Mouse (Mus musculus): ENCODE measurements around the gene Polr2f. TPM values are rescaled to one million over a fixed set of nuclear protein-coding genes. Genes with fewer than 3 reads are reported as not detected.

The Polr2f gene
- polyA plus RNA-seq, 1 experiment from 2014 or later = 414 TPM

- peak overlapping the region; percentile 89 for H3K4me3 ChIP-seq
- H3K27ac ChIP-seq (replicated peaks) = peak overlapping the region; percentile 87
- no peaks in the 10 kb centered on the region for H3K9me3 ChIP-seq
- H3K27me3 ChIP-seq (replicated peaks; ENCODE audit: low read depth, poor library complexity, severe bottlenecking) = no peaks in the 10 kb centered on the region
- 1% methylated on average over 7 of the region's 7 CpGs for WGBS
- H3K4me1 ChIP-seq = peaks cover 19% of the 10 kb centered on the region
- DNase-seq (ENCODE audit: low spot score) = no peak
- H3K36me3 ChIP-seq (replicated peaks) = peaks cover 33% of the 10 kb centered on the region
These were observed 733 bp downstream of the Polr2f start for GRCm38 (mm10) chr15:79141566-79141917.

- Histone ChIP-seq H3K27ac (replicated peaks) (no peak overlapping the region), H3K4me3 (no peak overlapping the region), H3K27me3 (replicated peaks; ENCODE audit: low read depth, poor library complexity, severe bottlenecking) (no peaks in the 10 kb centered on the region), H3K36me3 (replicated peaks) (peaks cover 51% of the 10 kb centered on the region), H3K9me3 (no peaks in the 10 kb centered on the region), H3K4me1 (peaks cover 19% of the 10 kb centered on the region)
- 89% methylated on average over 12 of the region's 12 CpGs for WGBS
- no peak for DNase-seq (ENCODE audit: low spot score)
These were observed 2.5 kb downstream of the Polr2f start for GRCm38 (mm10) chr15:79143316-79143715.

GRCm38 (mm10) chr15:79144021-79144420 is 3.2 kb downstream of the Polr2f start:
- Histone ChIP-seq H3K27ac (replicated peaks) (no peak overlapping the region), H3K9me3 (no peaks in the 10 kb centered on the region), H3K27me3 (replicated peaks; ENCODE audit: low read depth, poor library complexity, severe bottlenecking) (no peaks in the 10 kb centered on the region), H3K4me3 (no peak overlapping the region), H3K4me1 (peaks cover 21% of the 10 kb centered on the region), H3K36me3 (replicated peaks) (peaks cover 58% of the 10 kb centered on the region)
- DNase-seq (ENCODE audit: low spot score) = no peak
- 93% methylated on average over 8 of the region's 8 CpGs for WGBS

GRCm38 (mm10) chr15:79145522-79145921 is 4.7 kb downstream of the Polr2f start:
- Histone ChIP-seq H3K36me3 (replicated peaks) (peaks cover 70% of the 10 kb centered on the region), H3K9me3 (no peaks in the 10 kb centered on the region)
- no peak for DNase-seq (ENCODE audit: low spot score)

GRCm38 (mm10) chr15:79148533-79148932 is 7.7 kb downstream of the Polr2f start:
- Histone ChIP-seq H3K4me3 (no peak overlapping the region), H3K36me3 (replicated peaks) (peaks cover 95% of the 10 kb centered on the region), H3K4me1 (peaks cover 29% of the 10 kb centered on the region), H3K27ac (replicated peaks) (no peak overlapping the region), H3K9me3 (no peaks in the 10 kb centered on the region), H3K27me3 (replicated peaks; ENCODE audit: low read depth, poor library complexity, severe bottlenecking) (no peaks in the 10 kb centered on the region)
- peak; percentile 88 for DNase-seq (ENCODE audit: low spot score)
- 55% methylated on average over 7 of the region's 7 CpGs for WGBS

More at GRCm38 (mm10) chr15:79145522-79145921, 4.7 kb downstream of the Polr2f start:
- no peak overlapping the region for H3K4me3 ChIP-seq
- no peaks in the 10 kb centered on the region for H3K27me3 ChIP-seq (replicated peaks; ENCODE audit: low read depth, poor library complexity, severe bottlenecking)
- peaks cover 19% of the 10 kb centered on the region for H3K4me1 ChIP-seq
- WGBS = 90% methylated on average over 7 of the region's 7 CpGs
- no peak overlapping the region for H3K27ac ChIP-seq (replicated peaks)

- H3K36me3 ChIP-seq (replicated peaks) = peaks cover 62% of the 10 kb centered on the region
- H3K4me1 ChIP-seq = peaks cover 54% of the 10 kb centered on the region
- peak; percentile 69 for DNase-seq (ENCODE audit: low spot score)
These were observed 11.1 kb downstream of the Polr2f start for GRCm38 (mm10) chr15:79151881-79152280.

GRCm38 (mm10) chr15:79152709-79153108 is 11.9 kb downstream of the Polr2f start:
- Histone ChIP-seq H3K9me3 (no peaks in the 10 kb centered on the region), H3K27me3 (replicated peaks; ENCODE audit: low read depth, poor library complexity, severe bottlenecking) (no peaks in the 10 kb centered on the region), H3K4me1 (peaks cover 54% of the 10 kb centered on the region), H3K27ac (replicated peaks) (peak overlapping the region; percentile 78), H3K4me3 (no peak overlapping the region), H3K36me3 (replicated peaks) (peaks cover 53% of the 10 kb centered on the region)
- no peak for DNase-seq (ENCODE audit: low spot score)
- WGBS = 32% methylated on average over 6 of the region's 6 CpGs

More at GRCm38 (mm10) chr15:79151881-79152280, 11.1 kb downstream of the Polr2f start:
- Histone ChIP-seq H3K9me3 (no peaks in the 10 kb centered on the region), H3K4me3 (peak overlapping the region; percentile 1; the same call in 1 of the 2 replicates), H3K27me3 (replicated peaks; ENCODE audit: low read depth, poor library complexity, severe bottlenecking) (no peaks in the 10 kb centered on the region), H3K27ac (replicated peaks) (peak overlapping the region; percentile 78)
- WGBS = 35% methylated on average over 8 of the region's 8 CpGs

- 29% methylated on average over 3 of the region's 3 CpGs for WGBS
- Histone ChIP-seq H3K4me1 (peaks cover 57% of the 10 kb centered on the region), H3K36me3 (replicated peaks) (peaks cover 28% of the 10 kb centered on the region), H3K4me3 (peak overlapping the region; percentile 3; the same call in 1 of the 2 replicates), H3K27me3 (replicated peaks; ENCODE audit: low read depth, poor library complexity, severe bottlenecking) (peaks cover 17% of the 10 kb centered on the region), H3K9me3 (no peaks in the 10 kb centered on the region), H3K27ac (replicated peaks) (peak overlapping the region; percentile 72)
- DNase-seq (ENCODE audit: low spot score) = no peak
These were observed 14.8 kb downstream of the Polr2f start for GRCm38 (mm10) chr15:79155572-79155971.

- no peak for DNase-seq (ENCODE audit: low spot score)
- Histone ChIP-seq H3K27me3 (replicated peaks; ENCODE audit: low read depth, poor library complexity, severe bottlenecking) (peaks cover 84% of the 10 kb centered on the region), H3K36me3 (replicated peaks) (no peaks in the 10 kb centered on the region), H3K4me3 (peak overlapping the region; percentile 49), H3K9me3 (no peaks in the 10 kb centered on the region), H3K27ac (replicated peaks) (no peak overlapping the region; the same call in 1 of the 2 replicates), H3K4me1 (peaks cover 61% of the 10 kb centered on the region)
- 54% methylated on average over 7 of the region's 7 CpGs for WGBS
These were observed 21.5 kb downstream of the Polr2f start for GRCm38 (mm10) chr15:79162301-79162700.

GRCm38 (mm10) chr15:79162822-79163221 is 22.0 kb downstream of the Polr2f start:
- no peaks in the 10 kb centered on the region for H3K36me3 ChIP-seq (replicated peaks)
- no peak for DNase-seq (ENCODE audit: low spot score)
- WGBS = 33% methylated on average over 14 of the region's 14 CpGs
- 0 out of 2 replicates have a peak overlapping the region, but pooled peaks have one; percentile 40 for H3K27ac ChIP-seq (replicated peaks)
- no peaks in the 10 kb centered on the region for H3K9me3 ChIP-seq
- peak overlapping the region; percentile 49 for H3K4me3 ChIP-seq
- peaks cover 87% of the 10 kb centered on the region for H3K27me3 ChIP-seq (replicated peaks; ENCODE audit: low read depth, poor library complexity, severe bottlenecking)
- H3K4me1 ChIP-seq = peaks cover 66% of the 10 kb centered on the region

- Histone ChIP-seq H3K4me3 (peak overlapping the region; percentile 49), H3K4me1 (peaks cover 77% of the 10 kb centered on the region), H3K9me3 (no peaks in the 10 kb centered on the region), H3K36me3 (replicated peaks) (no peaks in the 10 kb centered on the region), H3K27me3 (replicated peaks; ENCODE audit: low read depth, poor library complexity, severe bottlenecking) (peaks cover 95% of the 10 kb centered on the region), H3K27ac (replicated peaks) (0 out of 2 replicates have a peak overlapping the region, but pooled peaks have one; percentile 35)
- DNase-seq (ENCODE audit: low spot score) = peak; percentile 62
- WGBS = 4% methylated on average over 15 of the region's 15 CpGs
These were observed 23.4 kb downstream of the Polr2f start for GRCm38 (mm10) chr15:79164251-79164650.

GRCm38 (mm10) chr15:79165140-79165539 is 24.3 kb downstream of the Polr2f start, which contains the start of gene Sox10:
Gene Sox10, minus strand, starts transcription at chr15:79165240.
- peaks cover 92% of the 10 kb centered on the region for H3K27me3 ChIP-seq (replicated peaks; ENCODE audit: low read depth, poor library complexity, severe bottlenecking)
- no peaks in the 10 kb centered on the region for H3K36me3 ChIP-seq (replicated peaks)
- peak within 1 kb of the TSS; percentile 49 for H3K4me3 ChIP-seq
- H3K9me3 ChIP-seq = no peaks in the 10 kb centered on the region
- peaks cover 80% of the 10 kb centered on the region for H3K4me1 ChIP-seq
- H3K27ac ChIP-seq (replicated peaks) = peak within 1 kb of the TSS; percentile 49
- DNase-seq (ENCODE audit: low spot score) = no peak
- 34% methylated on average over 5 of the region's 5 CpGs for WGBS

GRCm38 (mm10) chr15:79166712-79167111 is 25.9 kb downstream of the Polr2f start:
- Histone ChIP-seq H3K36me3 (replicated peaks) (no peaks in the 10 kb centered on the region), H3K27me3 (replicated peaks; ENCODE audit: low read depth, poor library complexity, severe bottlenecking) (peaks cover 81% of the 10 kb centered on the region), H3K4me1 (peaks cover 78% of the 10 kb centered on the region), H3K9me3 (no peaks in the 10 kb centered on the region), H3K4me3 (peak overlapping the region; percentile 19; the same call in 1 of the 2 replicates), H3K27ac (replicated peaks) (peak overlapping the region; percentile 51; the same call in 1 of the 2 replicates)
- WGBS = 43% methylated on average over 8 of the region's 8 CpGs
- DNase-seq (ENCODE audit: low spot score) = peak; percentile 50

Data from embryonic facial prominence, embryonic 10.5 days (tissue).